Mouse (Mus musculus): ENCODE measurements around the gene Slc29a2. TPM values are rescaled to one million over a fixed set of nuclear protein-coding genes. Genes with fewer than 3 reads are reported as not detected.

Slc29a2 gene
- total and polyA plus RNA-seq, 2 experiments from 2014 or later, result 11.5 to 17.3 TPM

- H3K4me1 ChIP-seq (ENCODE audit: control insufficient read depth, insufficient read depth), result no peaks in the 10 kb centered on the region
- peaks cover 40% of the 10 kb centered on the region for H3K36me3 ChIP-seq (replicated peaks; ENCODE audit: control insufficient read depth, insufficient read depth, low read length)
- TF ChIP-seq CTCF (IDR thresholded peaks at IDR 0.05; ENCODE audit: low read depth) (no peak), EP300 (IDR thresholded peaks at IDR 0.05; ENCODE audit: low read depth) (no peak)
- no peak overlapping the region for H3K4me2 ChIP-seq (ENCODE audit: low read depth, low read length)
- no peaks in the 10 kb centered on the region for H3K27me3 ChIP-seq (ENCODE audit: control insufficient read depth, insufficient read depth, low read length)
- ATAC-seq (ENCODE audit: insufficient read depth, low read depth) (no peak), DNase-seq (ENCODE audit: low spot score) (no peak)
- no peaks in the 10 kb centered on the region for H3K9me3 ChIP-seq (replicated peaks; ENCODE audit: control insufficient read depth, low read length)
- H3K9ac ChIP-seq (replicated peaks; ENCODE audit: low read depth, low read length), result no peak overlapping the region
- H3K27ac ChIP-seq (ENCODE audit: low read depth), result no peak overlapping the region
- no peak overlapping the region for H3K4me3 ChIP-seq (ENCODE audit: low read depth, low read length)
- WGBS, result 86% methylated on average over 3 of the region's 3 CpGs
Observed at GRCm38 (mm10) chr19:5032686-5033085, 9.0 kb downstream of the Slc29a2 start.

- Histone ChIP-seq H3K4me1 (ENCODE audit: control insufficient read depth, insufficient read depth) (peaks cover 22% of the 10 kb centered on the region), H3K9ac (replicated peaks; ENCODE audit: low read depth, low read length) (no peak overlapping the region), H3K27me3 (ENCODE audit: control insufficient read depth, insufficient read depth, low read length) (no peaks in the 10 kb centered on the region), H3K27ac (ENCODE audit: low read depth) (no peak overlapping the region), H3K4me2 (ENCODE audit: low read depth, low read length) (no peak overlapping the region), H3K4me3 (ENCODE audit: low read depth, low read length) (no peak overlapping the region), H3K36me3 (replicated peaks; ENCODE audit: control insufficient read depth, insufficient read depth, low read length) (0 out of 2 replicates have a peak, but pooled peaks cover 4% of the 10 kb centered on the region), H3K9me3 (replicated peaks; ENCODE audit: control insufficient read depth, low read length) (no peaks in the 10 kb centered on the region)
- no peak for TF ChIP-seq CTCF (IDR thresholded peaks at IDR 0.05; ENCODE audit: low read depth)
- no peak for TF ChIP-seq EP300 (IDR thresholded peaks at IDR 0.05; ENCODE audit: low read depth)
- DNase-seq (ENCODE audit: low spot score), result no peak
- no peak for ATAC-seq (ENCODE audit: insufficient read depth, low read depth)
- WGBS, result 76% methylated on average over 4 of the region's 4 CpGs
Observed at GRCm38 (mm10) chr19:5036577-5036976, 12.9 kb downstream of the Slc29a2 start.

- Histone ChIP-seq H3K4me3 (ENCODE audit: low read depth, low read length) (peak overlapping the region; percentile 63), H3K4me2 (ENCODE audit: low read depth, low read length) (peak overlapping the region; percentile 95), H3K36me3 (replicated peaks; ENCODE audit: control insufficient read depth, insufficient read depth, low read length) (no peaks in the 10 kb centered on the region), H3K27ac (ENCODE audit: low read depth) (peak overlapping the region; percentile 40; the same call in 1 of the 2 replicates), H3K9me3 (replicated peaks; ENCODE audit: control insufficient read depth, low read length) (no peaks in the 10 kb centered on the region), H3K9ac (replicated peaks; ENCODE audit: low read depth, low read length) (peak overlapping the region; percentile 70), H3K4me1 (ENCODE audit: control insufficient read depth, insufficient read depth) (peaks cover 22% of the 10 kb centered on the region), H3K27me3 (ENCODE audit: control insufficient read depth, insufficient read depth, low read length) (no peaks in the 10 kb centered on the region)
- WGBS, result 3% methylated on average over 32 of the region's 32 CpGs
- TF ChIP-seq EP300 (IDR thresholded peaks at IDR 0.05; ENCODE audit: low read depth) (no peak), CTCF (IDR thresholded peaks at IDR 0.05; ENCODE audit: low read depth) (no peak)
- DNase-seq (ENCODE audit: low spot score) (no peak), ATAC-seq (ENCODE audit: insufficient read depth, low read depth) (peak; percentile 15; the same call in 1 of the 2 replicates)
Observed at GRCm38 (mm10) chr19:5037678-5038571, 14.3 kb downstream of the Slc29a2 start.

GRCm38 (mm10) chr19:5038709-5039156 is 15.1 kb downstream of the Slc29a2 start, which contains the start of the genes B4gat1 and AC124502.3:
B4gat1 (plus strand) TSS chr19:5038826.
AC124502.3 (plus strand) TSS chr19:5038891.
- ATAC-seq (ENCODE audit: insufficient read depth, low read depth) (peak; percentile 88), DNase-seq (ENCODE audit: low spot score) (peak; percentile 91)
- Histone ChIP-seq H3K9me3 (replicated peaks; ENCODE audit: control insufficient read depth, low read length) (no peaks in the 10 kb centered on the region), H3K9ac (replicated peaks; ENCODE audit: low read depth, low read length) (peak within 1 kb of the TSS; percentile 70), H3K4me2 (ENCODE audit: low read depth, low read length) (peak within 1 kb of the TSS; percentile 95), H3K27me3 (ENCODE audit: control insufficient read depth, insufficient read depth, low read length) (no peaks in the 10 kb centered on the region), H3K4me3 (ENCODE audit: low read depth, low read length) (peak within 1 kb of the TSS; percentile 63), H3K36me3 (replicated peaks; ENCODE audit: control insufficient read depth, insufficient read depth, low read length) (no peaks in the 10 kb centered on the region), H3K27ac (ENCODE audit: low read depth) (peak within 1 kb of the TSS; percentile 40), H3K4me1 (ENCODE audit: control insufficient read depth, insufficient read depth) (peaks cover 22% of the 10 kb centered on the region)
- TF ChIP-seq EP300 (IDR thresholded peaks at IDR 0.05; ENCODE audit: low read depth) (no peak), CTCF (IDR thresholded peaks at IDR 0.05; ENCODE audit: low read depth) (peak; percentile 47; the same call in 1 of the 2 replicates)
- WGBS, result under 1% methylated on average over 39 of the region's 44 CpGs

GRCm38 (mm10) chr19:5039301-5040114 is 15.8 kb downstream of the Slc29a2 start:
- peak overlapping the region; percentile 40; the same call in 1 of the 2 replicates for H3K27ac ChIP-seq (ENCODE audit: low read depth)
- ATAC-seq (ENCODE audit: insufficient read depth, low read depth) (0 out of 2 replicates have a peak, but pooled peaks have one; percentile 10), DNase-seq (ENCODE audit: low spot score) (no peak)

More at GRCm38 (mm10) chr19:5039301-5040114, 15.8 kb downstream of the Slc29a2 start:
- Histone ChIP-seq H3K4me3 (ENCODE audit: low read depth, low read length) (peak overlapping the region; percentile 63), H3K4me2 (ENCODE audit: low read depth, low read length) (peak overlapping the region; percentile 95), H3K4me1 (ENCODE audit: control insufficient read depth, insufficient read depth) (peaks cover 22% of the 10 kb centered on the region), H3K27me3 (ENCODE audit: control insufficient read depth, insufficient read depth, low read length) (no peaks in the 10 kb centered on the region), H3K9me3 (replicated peaks; ENCODE audit: control insufficient read depth, low read length) (no peaks in the 10 kb centered on the region), H3K9ac (replicated peaks; ENCODE audit: low read depth, low read length) (peak overlapping the region; percentile 70), H3K36me3 (replicated peaks; ENCODE audit: control insufficient read depth, insufficient read depth, low read length) (no peaks in the 10 kb centered on the region)
- WGBS, result 14% methylated on average over 41 of the region's 41 CpGs
- TF ChIP-seq EP300 (IDR thresholded peaks at IDR 0.05; ENCODE audit: low read depth), result no peak
- no peak for TF ChIP-seq CTCF (IDR thresholded peaks at IDR 0.05; ENCODE audit: low read depth)
